Mouse (Mus musculus) layer of hippocampus, postnatal 14 days (tissue): Measurements from ENCODE around the gene Calcrl. TPM values are rescaled to one million over a fixed set of nuclear protein-coding genes. Genes with fewer than 3 reads are reported as not detected.
A peak's percentile ranks its signal among the peaks of the same experiment; 100 is the strongest.

Experiments
- DNase-seq, 2 experiments: peaks; one replicate each; pipeline ENCODE4 v3.0.0; 2021 to 2022; ENCODE audit warnings: low spot score in 2 of 2, mixed read lengths in 1 of 2
- total RNA-seq, 2 experiments: library from RNA; stranded (reverse); gene quantifications; 2 replicates each; pipeline ENCODE4 v1.2.3; 2021

Gene Calcrl
- total RNA-seq, 2 experiments from 2014 or later: 9.7 to 14.0 TPM

- no peak for DNase-seq
These were observed 87.3 kb downstream of the Calcrl start for GRCm38 (mm10) chr2:84337774-84338450.

- no peak for DNase-seq
These were observed 88.9 kb downstream of the Calcrl start for GRCm38 (mm10) chr2:84336331-84336730.

- DNase-seq: no peak
These were observed 108.9 kb downstream of the Calcrl start for GRCm38 (mm10) chr2:84316185-84316805.

GRCm38 (mm10) chr2:84296517-84296916, 128.7 kb downstream of the Calcrl start:
- DNase-seq: no peak

- no peak for DNase-seq
These were observed 130.1 kb downstream of the Calcrl start for GRCm38 (mm10) chr2:84295068-84295467.

- DNase-seq: peak in 1 of 2 experiments; percentile 40
These were observed 130.6 kb downstream of the Calcrl start for GRCm38 (mm10) chr2:84294611-84295010.

GRCm38 (mm10) chr2:84292351-84293000, 132.7 kb downstream of the Calcrl start:
- no peak for DNase-seq

- peak; percentile 6 to 35 for DNase-seq
These were observed 136.2 kb downstream of the Calcrl start for GRCm38 (mm10) chr2:84288940-84289557.

Other genes with a start within 250 kb of the Calcrl start
- 1 to 10 TPM; 4.3 to 6.0 TPM for gene Tfpi, start 51.4 kb upstream of the Calcrl start, total RNA-seq
- gene Ctnnd1, start 225.4 kb upstream of the Calcrl start, total RNA-seq: 10 to 100 TPM; 59.1 to 68.0 TPM
- gene Btbd18, start 233.7 kb upstream of the Calcrl start, total RNA-seq: not detected
- gene Selenoh, start 245.4 kb upstream of the Calcrl start, total RNA-seq: 10 to 100 TPM; 41.7 to 46.8 TPM